8 mouse cellular contexts compared by ENCODE assay signal in genomic region chr17:47518205-47518604, GRCm38 (mm10). TPM values are rescaled to one million over a fixed set of nuclear protein-coding genes. Genes with fewer than 3 reads are reported as not detected.
DNase-seq lines count a peak whose midpoint lies in the region.

No protein-coding gene starts in this region.

- DNase-seq in embryo, embryonic 10 days (ENCODE audit: low spot score), result peak; percentile 44
- no peak for DNase-seq in embryo, embryonic 9.5 days (ENCODE audit: extremely low spot score)
- DNase-seq in 3T3-L1 (ENCODE audit: low read depth, low spot score), result peak; percentile 70
- peak; percentile 41 for DNase-seq in forelimb bud, embryonic 11.5 days (ENCODE audit: low read depth, low spot score)
- peak; percentile 36 to 63 for DNase-seq in kidney, postnatal 4 days
- peak; percentile 47 for DNase-seq in testis, postnatal 14 days (ENCODE audit: low spot score)
- no peak for DNase-seq in cerebellum, adult 11-12 months
- no peak for DNase-seq in left cerebral cortex, postnatal 14 days (ENCODE audit: low spot score in 2 of 2)

- intact Hi-C loops in left cerebral cortex, postnatal 14 days (cut with DNase I), result loop anchor here (10.0 kb wide), 1 partner anchor 157 kb away; no protein-coding TSS in a partner anchor

RNA-seq across cellular contexts. Expression of gene Ccnd3, which starts 13.4 kb away (rescaled TPM):
- total RNA-seq in left cerebral cortex, postnatal 14 days (2021), result 10 to 100 TPM; 30.1 to 30.7 TPM

RNA-seq across cellular contexts. Expression of gene Taf8, which starts 16.1 kb away (rescaled TPM):
- 10 to 100 TPM; 14.6 to 17.1 TPM for total RNA-seq in left cerebral cortex, postnatal 14 days (2021)

Comparison
In these comparisons a context has a peak if more than half of its experiments do, and no peak if none do; other contexts are left out.
1. DNase-seq: peak in embryo, embryonic 10 days (single experiment), 3T3-L1 (single experiment), forelimb bud, embryonic 11.5 days (single experiment), kidney, postnatal 4 days (2 of 2) and testis, postnatal 14 days (single experiment); none in embryo, embryonic 9.5 days (single experiment), cerebellum, adult 11-12 months (single experiment) and left cerebral cortex, postnatal 14 days (0 of 2).